Mouse (Mus musculus) midbrain, postnatal 0 days (tissue): ENCODE data around the gene Glo1. TPM values are rescaled to one million over a fixed set of nuclear protein-coding genes. Genes with fewer than 3 reads are reported as not detected.
A peak's percentile ranks its signal among the peaks of the same experiment; 100 is the strongest.

Experiments
- ATAC-seq: fragments of 200-750 bp; cut with Nextera tagmentation; 2 replicates; pipeline ENCODE4 v1.8.0; 2017; ENCODE audit warnings: moderate number of reproducible peaks, mild to moderate bottlenecking, moderate TSS enrichment, moderate library complexity; ENCODE audit not compliant: low FRiP score
- DNase-seq: peaks from one replicate; pipeline ENCODE4 v3.0.0-alpha.2; 2015; ENCODE audit warnings: low spot score
- H3K27ac ChIP-seq: fragments of 300-500 bp; sonication (generic); 2 replicates; pipeline ENCODE4 v1.5.1; 2014; ENCODE audit warnings: low read depth, mild to moderate bottlenecking, low read length, mixed read lengths
- H3K27me3 ChIP-seq: fragments of 300-500 bp; sonication (generic); 2 replicates; pipeline ENCODE4 v1.6.1; 2014; ENCODE audit warnings: low read length, control low read depth, mixed read lengths; ENCODE audit not compliant: insufficient read depth
- H3K36me3 ChIP-seq: fragments of 300-500 bp; sonication (generic); 2 replicates; pipeline ENCODE4 v1.6.1; 2014; ENCODE audit warnings: low read length, control low read depth, mixed read lengths; ENCODE audit not compliant: insufficient read depth
- H3K4me1 ChIP-seq: fragments of 300-500 bp; sonication (generic); 2 replicates; pipeline ENCODE4 v1.6.1; 2014; ENCODE audit warnings: mild to moderate bottlenecking, control low read depth, antibody characterized with exemption, low read length, mixed read lengths; ENCODE audit not compliant: insufficient read depth
- H3K4me2 ChIP-seq: fragments of 300-500 bp; sonication (generic); 2 replicates; pipeline ENCODE4 v1.6.1; 2014; ENCODE audit warnings: low read depth, mild to moderate bottlenecking, low read length, mixed read lengths; ENCODE audit not compliant: poor library complexity, severe bottlenecking
- H3K4me3 ChIP-seq: fragments of 300-500 bp; sonication (generic); 2 replicates; pipeline ENCODE4 v1.5.1; 2014; ENCODE audit warnings: low read depth, mild to moderate bottlenecking, low read length, moderate library complexity
- H3K9ac ChIP-seq: fragments of 300-500 bp; sonication (generic); replicated peaks from 2 replicates; pipeline ENCODE4 v1.6.1; 2014; ENCODE audit warnings: mild to moderate bottlenecking, low read length, moderate library complexity, mixed read lengths; ENCODE audit not compliant: poor library complexity, severe bottlenecking
- H3K9me3 ChIP-seq: fragments of 300-500 bp; sonication (generic); 2 replicates; pipeline ENCODE4 v1.6.1; 2016; ENCODE audit warnings: low read length, control low read depth
- CTCF ChIP-seq: IDR thresholded peaks from 2 replicates; pipeline ENCODE4 v1.5.1; 2016; ENCODE audit warnings: antibody characterized with exemption, mild to moderate bottlenecking
- WGBS: fragments of 180-500 bp; shearing (Covaris S2); extraction: QIAGEN DNeasy Blood & Tissue Kit; methylation state at CpG from one replicate; pipeline ENCODE4 v1.1.7; 2014; 5-methylcytosine and 5-hydroxymethylcytosine counted together
- polyA plus RNA-seq: library from polyadenylated mRNA; unstranded; fragments of >200 nt; fragmentation: Nextera tagmentation; extraction: Ambion mirVana; gene quantifications from 2 replicates; pipeline ENCODE4 v1.2.1, GENCODE M21; 2015
- total RNA-seq: library from RNA; depleted of rRNA; stranded (reverse); fragments of >200 nt; gene quantifications from 2 replicates; pipeline ENCODE4 v1.2.3, GENCODE M21; 2014

Gene Glo1
- total and polyA plus RNA-seq, 2 experiments from 2014 or later, result 148 to 197 TPM

DNA sequence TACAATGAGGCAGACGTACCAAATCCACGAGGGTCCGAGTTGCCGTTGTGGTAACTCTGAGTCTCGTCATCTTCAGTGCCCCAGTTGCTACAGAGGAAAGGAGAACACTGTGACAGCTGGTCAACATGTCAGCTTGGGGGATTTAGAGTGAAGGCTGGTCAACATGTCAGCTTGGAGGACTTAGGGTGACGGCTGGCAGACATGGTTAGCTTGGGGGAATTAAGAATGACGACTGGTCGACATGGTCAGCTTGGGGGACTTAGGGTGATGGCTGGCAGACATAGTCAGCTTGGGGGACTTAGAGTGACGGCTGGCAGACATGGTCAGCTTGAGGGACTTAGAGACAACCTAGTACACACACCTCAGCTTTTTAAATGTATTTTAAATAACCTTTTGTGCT, 28.9 kb downstream of the Glo1 start:
- Histone ChIP-seq H3K9ac (no peak overlapping the region), H3K4me3 (no peak overlapping the region), H3K9me3 (no peaks in the 10 kb centered on the region), H3K36me3 (peaks cover 16% of the 10 kb centered on the region), H3K4me1 (no peaks in the 10 kb centered on the region), H3K4me2 (no peak overlapping the region), H3K27ac (no peak overlapping the region), H3K27me3 (no peaks in the 10 kb centered on the region)
- TF ChIP-seq CTCF, result no peak
- DNase-seq (no peak), ATAC-seq (no peak)
- WGBS, result 92% methylated on average over 9 of the region's 9 CpGs

DNA sequence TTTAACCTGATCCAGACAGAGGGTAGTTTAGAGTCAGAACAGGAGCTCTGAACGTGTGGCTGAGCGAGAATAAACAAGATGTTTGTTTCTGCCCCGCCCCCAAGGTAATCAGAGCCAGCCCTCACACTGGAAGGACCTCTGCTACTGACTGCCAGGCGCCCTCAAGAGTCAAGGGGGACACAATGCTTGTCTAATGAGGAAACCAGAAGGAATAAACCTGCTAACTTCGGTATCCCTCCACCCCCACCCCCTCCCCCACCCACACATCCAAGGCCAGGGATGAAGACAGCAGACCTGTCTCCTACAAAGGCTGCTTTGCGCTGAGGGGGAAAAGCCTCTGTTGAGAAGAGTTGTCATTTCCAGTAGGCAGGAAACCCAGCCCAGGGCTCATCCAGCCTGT, 31.8 kb downstream of the Glo1 start:
- Histone ChIP-seq H3K9me3 (no peaks in the 10 kb centered on the region), H3K9ac (no peak overlapping the region), H3K27ac (no peak overlapping the region), H3K4me2 (no peak overlapping the region), H3K36me3 (peaks cover 16% of the 10 kb centered on the region), H3K4me3 (no peak overlapping the region), H3K4me1 (no peaks in the 10 kb centered on the region), H3K27me3 (no peaks in the 10 kb centered on the region)
- DNase-seq (no peak), ATAC-seq (no peak)
- 67% methylated on average over 6 of the region's 6 CpGs for WGBS
- TF ChIP-seq CTCF, result no peak

DNA sequence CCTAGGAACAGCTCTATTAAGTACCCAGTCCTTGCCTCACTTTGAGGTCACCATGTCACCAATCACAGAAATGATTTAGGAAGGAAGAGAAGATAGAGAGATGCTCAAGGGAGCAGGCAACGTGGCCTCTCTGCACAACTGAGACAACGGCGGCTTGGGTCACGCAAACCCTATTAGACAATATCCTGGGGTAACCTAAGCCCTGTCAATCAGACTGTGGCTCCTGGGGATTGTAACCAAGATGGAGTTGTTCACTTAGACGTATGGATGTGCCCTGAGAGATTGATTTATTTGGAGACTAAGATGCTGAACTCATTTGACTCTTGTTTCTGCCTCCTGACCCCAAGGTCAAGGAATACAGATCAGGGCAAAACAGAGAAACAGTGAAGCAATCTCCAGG, 32.3 kb downstream of the Glo1 start:
- no peak overlapping the region for H3K4me2 ChIP-seq
- no peaks in the 10 kb centered on the region for H3K9me3 ChIP-seq
- no peak for TF ChIP-seq CTCF
- H3K27me3 ChIP-seq, result no peaks in the 10 kb centered on the region
- no peak overlapping the region for H3K4me3 ChIP-seq
- DNase-seq, result no peak
- H3K4me1 ChIP-seq, result no peaks in the 10 kb centered on the region
- peaks cover 16% of the 10 kb centered on the region for H3K36me3 ChIP-seq
- no peak overlapping the region for H3K9ac ChIP-seq
- 43% methylated on average over 5 of the region's 5 CpGs for WGBS
- no peak for ATAC-seq
- H3K27ac ChIP-seq, result no peak overlapping the region

DNA sequence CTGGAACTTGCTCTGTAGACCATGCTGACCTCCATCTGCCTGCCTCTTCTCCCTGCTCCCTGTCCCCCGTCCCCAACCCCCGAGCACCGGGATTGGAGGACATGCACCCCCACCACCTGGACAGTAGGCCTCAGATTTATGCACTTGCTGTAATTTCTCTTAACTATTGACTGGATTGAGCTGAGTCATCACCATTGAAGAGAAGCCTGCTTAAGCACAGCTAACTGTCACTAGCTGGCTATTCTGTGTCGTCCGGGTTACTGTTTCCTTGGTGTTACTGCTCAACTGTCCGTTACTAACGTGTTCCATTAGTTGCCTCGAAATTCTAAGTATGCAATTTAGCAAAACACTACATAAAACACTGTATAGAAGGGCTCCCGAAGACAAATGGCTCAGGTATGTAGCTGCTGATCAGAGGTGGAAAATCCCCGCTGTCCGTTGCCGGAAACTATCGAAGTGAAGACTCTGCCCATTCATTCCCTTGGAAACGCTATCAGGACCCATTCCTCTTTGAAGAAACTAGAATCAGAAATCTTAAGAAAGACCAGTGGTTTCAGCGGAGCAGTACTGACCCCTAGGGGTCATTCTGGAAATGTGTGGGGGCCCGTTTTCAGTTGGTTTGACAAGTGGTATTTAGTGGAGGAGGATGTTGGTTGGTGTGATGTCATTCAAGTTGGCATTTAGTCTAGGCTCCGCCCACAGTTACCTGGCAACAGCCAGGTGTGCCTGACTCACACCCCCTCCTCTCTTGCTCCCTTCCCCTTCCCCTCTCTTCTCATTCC, 36.1 kb downstream of the Glo1 start:
- Histone ChIP-seq H3K9ac (no peak overlapping the region), H3K4me1 (no peaks in the 10 kb centered on the region), H3K27ac (peak overlapping the region; percentile 7; the same call in 1 of the 2 replicates), H3K27me3 (no peaks in the 10 kb centered on the region), H3K4me3 (no peak overlapping the region), H3K9me3 (no peaks in the 10 kb centered on the region), H3K4me2 (0 out of 2 replicates have a peak overlapping the region, but pooled peaks have one; percentile 22), H3K36me3 (peaks cover 8% of the 10 kb centered on the region; the same call in 1 of the 2 replicates)
- peak; percentile 83 for DNase-seq
- 39% methylated on average over 17 of the region's 17 CpGs for WGBS
- peak; percentile 85 for TF ChIP-seq CTCF
- ATAC-seq, result 0 out of 2 replicates have a peak, but pooled peaks have one; percentile 23

DNA sequence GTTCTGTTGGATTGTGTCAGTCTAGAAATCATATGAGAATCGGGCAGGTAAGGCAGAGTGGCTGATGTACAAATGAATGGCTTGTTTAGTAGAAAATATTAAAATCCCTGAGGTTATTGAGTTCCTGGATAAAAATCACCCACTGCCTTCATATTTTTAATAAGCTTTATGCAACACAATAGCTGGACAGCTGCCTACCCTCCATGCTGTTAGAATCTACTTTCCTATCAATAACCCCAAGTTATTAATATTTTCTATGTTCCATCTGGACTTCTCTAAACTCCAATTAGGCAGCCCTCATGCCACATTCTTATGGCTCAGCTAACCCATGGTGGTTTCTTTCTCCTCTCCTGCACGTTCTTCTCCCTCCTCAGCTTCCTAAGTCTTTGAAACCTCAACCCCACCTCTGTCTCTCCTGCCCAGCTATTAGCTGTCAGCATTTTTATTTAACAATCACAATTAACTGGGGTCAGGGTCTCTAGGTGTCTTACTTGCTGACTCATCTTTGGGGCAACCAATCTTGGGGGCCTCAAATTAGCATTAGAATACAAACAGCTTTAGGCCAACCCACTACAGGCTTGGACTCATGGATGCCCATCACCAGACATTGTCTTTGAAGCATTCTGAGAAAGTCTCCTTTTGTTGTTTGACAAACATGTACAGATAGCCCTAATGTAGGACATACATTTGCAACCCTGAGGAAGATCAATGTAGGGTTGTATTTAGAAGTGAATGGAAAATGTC, 43.2 kb downstream of the Glo1 start:
- DNase-seq, result no peak
- Histone ChIP-seq H3K36me3 (no peaks in the 10 kb centered on the region), H3K27ac (no peak overlapping the region), H3K4me3 (no peak overlapping the region), H3K27me3 (no peaks in the 10 kb centered on the region), H3K4me2 (no peak overlapping the region), H3K4me1 (no peaks in the 10 kb centered on the region), H3K9me3 (no peaks in the 10 kb centered on the region), H3K9ac (no peak overlapping the region)
- ATAC-seq, result no peak
- TF ChIP-seq CTCF, result no peak
- 86% methylated on average over 2 of the region's 2 CpGs for WGBS

DNA sequence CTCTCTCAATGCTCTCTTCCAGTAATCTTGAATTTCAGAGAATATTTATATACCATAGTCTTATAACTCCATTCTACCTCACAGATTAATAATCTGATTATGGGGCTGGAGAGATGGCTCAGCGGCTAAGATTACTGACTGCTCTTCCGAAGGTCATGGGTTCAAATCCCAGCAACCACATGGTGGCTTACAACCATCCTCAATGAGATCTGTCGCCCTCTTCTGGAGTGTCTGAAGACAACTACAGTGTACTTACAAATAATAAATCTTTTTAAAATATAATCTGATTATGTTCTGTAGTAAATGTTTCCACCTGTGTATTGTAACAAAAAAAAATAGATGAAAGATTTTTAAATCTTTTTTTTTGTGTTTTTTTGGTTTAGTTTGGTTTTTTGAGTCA, 44.4 kb downstream of the Glo1 start:
- no peak overlapping the region for H3K27ac ChIP-seq
- 86% methylated on average over 3 of the region's 3 CpGs for WGBS
- H3K9ac ChIP-seq, result no peak overlapping the region
- H3K27me3 ChIP-seq, result no peaks in the 10 kb centered on the region
- no peaks in the 10 kb centered on the region for H3K4me1 ChIP-seq
- DNase-seq (no peak), ATAC-seq (no peak)
- no peak for TF ChIP-seq CTCF
- no peak overlapping the region for H3K4me3 ChIP-seq
- H3K4me2 ChIP-seq, result no peak overlapping the region
- no peaks in the 10 kb centered on the region for H3K9me3 ChIP-seq
- no peaks in the 10 kb centered on the region for H3K36me3 ChIP-seq
